Mouse (Mus musculus) mouse embryonic stem cell (cell line): ENCODE results near the gene Kat8.

Experiments used
- in situ Hi-C, 2 experiments: fragments of 300-500 bp; cut with MboI; formaldehyde crosslinking; loops; 1 replicate in 1 of 2; 3 replicates in 1 of 2; pipeline ENCODE4 v1.14.3; 2019 to 2020; ENCODE audit warnings: low sequenced_read_pairs in 2 of 2, low pct_unique_long_range_greater_than_20kb in 1 of 2, mixed read lengths in 1 of 2; ENCODE audit not compliant: unreplicated experiment in 1 of 2

The Kat8 gene

GRCm38 (mm10) chr7:127967004-127967921 is 54.9 kb downstream of the Kat8 start, which contains the start of gene Fus:
Gene Fus, plus strand, starts transcription at chr7:127967457.
- in situ Hi-C loops, result no loop called here

GRCm38 (mm10) chr7:127967922-127968828 is 55.9 kb downstream of the Kat8 start:
- in situ Hi-C loops, result no loop called here

GRCm38 (mm10) chr7:127974413-127974930 is 62.2 kb downstream of the Kat8 start:
- in situ Hi-C loops, result loop anchor here in 1 of 2 experiments (10.0 kb wide), 1 partner anchor 450 kb away; no protein-coding TSS in a partner anchor
